Mouse (Mus musculus): ENCODE measurements at regions not wholly inside any gene's neighbourhood (a gene's known extent, or its start where the extent isn't known, plus 50 kb on each side); places are given as distances from the start of the nearest gene placed in this dataset.

GRCm38 (mm10) chr13:46222031-46222430, 51.5 kb upstream of the Stmnd1 start:
- WGBS: 68% methylated on average over 7 of the region's 7 CpGs
- Histone ChIP-seq H3K4me3 (replicated peaks) (no peak overlapping the region), H3K36me3 (no peaks in the 10 kb centered on the region), H3K4me2 (no peak overlapping the region), H3K9ac (replicated peaks) (no peak overlapping the region), H3K4me1 (peaks cover 28% of the 10 kb centered on the region), H3K9me3 (replicated peaks) (no peaks in the 10 kb centered on the region), H3K27ac (replicated peaks) (no peak overlapping the region), H3K27me3 (replicated peaks) (no peaks in the 10 kb centered on the region)
- ATAC-seq (ENCODE audit: low FRiP score): no peak

DNA sequence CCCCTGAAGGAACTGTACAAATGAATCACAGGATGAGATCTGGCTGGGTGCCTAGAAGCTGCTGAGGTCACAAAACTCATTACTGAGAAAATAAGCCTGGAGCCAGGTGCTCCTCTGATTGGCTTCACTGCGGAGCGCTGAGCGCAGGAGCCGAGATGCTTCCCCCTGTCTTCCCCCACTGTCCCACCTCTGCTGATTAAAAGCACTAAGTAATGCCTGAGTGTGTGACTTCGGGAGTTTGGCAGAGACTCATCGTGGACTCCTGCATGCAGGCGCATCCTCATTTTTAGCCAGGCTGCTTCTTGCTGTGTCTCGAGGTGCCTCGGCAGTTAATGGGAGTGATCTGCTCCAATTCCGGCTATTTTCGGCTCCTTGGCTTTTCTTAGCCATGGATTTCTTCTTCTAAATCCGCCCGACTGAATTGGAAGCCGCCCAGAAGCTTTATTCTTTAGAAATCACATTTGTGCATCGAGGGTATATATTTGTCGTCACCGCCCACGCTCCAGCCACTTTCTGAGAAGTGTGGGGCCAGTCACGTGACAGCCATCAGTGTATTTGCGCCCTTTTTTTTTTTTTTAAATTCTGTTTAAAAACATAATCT, 55.3 kb upstream of the Stmnd1 start:
- peak; percentile 71 for ATAC-seq (ENCODE audit: low FRiP score)
- Histone ChIP-seq H3K27ac (replicated peaks) (peak overlapping the region; percentile 34; the same call in 1 of the 2 replicates), H3K9me3 (replicated peaks) (no peaks in the 10 kb centered on the region), H3K9ac (replicated peaks) (no peak overlapping the region), H3K27me3 (replicated peaks) (no peaks in the 10 kb centered on the region), H3K36me3 (no peaks in the 10 kb centered on the region), H3K4me2 (peak overlapping the region; percentile 48), H3K4me1 (peaks cover 29% of the 10 kb centered on the region), H3K4me3 (replicated peaks) (peak overlapping the region; percentile 8)
- WGBS: 46% methylated on average over 20 of the region's 20 CpGs

DNA sequence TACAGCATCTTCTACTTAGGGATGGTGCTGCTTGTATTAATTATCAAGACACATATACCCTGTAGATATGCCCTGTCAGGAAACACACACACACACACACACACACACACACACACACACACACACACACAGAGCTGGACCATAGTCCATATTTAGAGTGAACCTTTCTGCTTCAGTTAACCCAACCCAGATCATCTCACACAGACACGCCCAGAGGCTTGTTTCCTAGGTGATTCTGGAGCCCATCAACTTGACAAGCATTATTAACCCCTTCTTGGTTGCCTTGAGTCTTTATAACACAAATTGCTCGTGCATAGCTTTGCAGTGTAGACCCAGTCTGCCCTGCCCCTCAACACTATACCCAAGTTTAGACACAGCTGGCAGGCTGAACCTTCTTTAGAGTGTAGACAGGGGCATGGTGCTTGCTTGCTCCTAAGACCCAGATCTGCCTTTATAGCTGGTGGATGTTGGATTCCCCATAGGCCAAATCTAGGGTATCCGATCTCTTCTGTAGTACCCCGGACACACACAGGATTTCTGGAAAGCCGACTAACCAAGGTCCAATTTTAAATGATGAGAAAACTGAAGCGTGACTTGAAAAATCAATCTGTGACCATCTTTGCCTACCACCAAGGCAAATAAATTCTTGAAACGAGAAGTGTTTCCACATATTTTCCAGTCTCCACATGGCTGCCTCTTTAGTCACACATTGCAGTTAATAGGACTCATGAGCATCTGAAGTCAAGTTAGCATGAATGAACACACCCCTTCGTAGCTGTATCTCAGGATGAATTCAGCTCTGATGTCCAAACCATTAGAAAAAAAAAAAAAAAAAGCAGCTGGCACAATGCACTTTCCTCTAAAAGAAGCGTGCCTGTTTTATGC, 56.3 kb upstream of the Stmnd1 start:
- 51% methylated on average over 9 of the region's 9 CpGs for WGBS
- H3K9me3 ChIP-seq (replicated peaks): no peaks in the 10 kb centered on the region
- H3K4me2 ChIP-seq: peak overlapping the region; percentile 48
- no peaks in the 10 kb centered on the region for H3K36me3 ChIP-seq
- H3K4me3 ChIP-seq (replicated peaks): peak overlapping the region; percentile 8; the same call in 1 of the 2 replicates
- no peak overlapping the region for H3K9ac ChIP-seq (replicated peaks)
- no peak overlapping the region for H3K27ac ChIP-seq (replicated peaks)
- H3K4me1 ChIP-seq: peaks cover 28% of the 10 kb centered on the region
- no peaks in the 10 kb centered on the region for H3K27me3 ChIP-seq (replicated peaks)
- ATAC-seq (ENCODE audit: low FRiP score): no peak

DNA sequence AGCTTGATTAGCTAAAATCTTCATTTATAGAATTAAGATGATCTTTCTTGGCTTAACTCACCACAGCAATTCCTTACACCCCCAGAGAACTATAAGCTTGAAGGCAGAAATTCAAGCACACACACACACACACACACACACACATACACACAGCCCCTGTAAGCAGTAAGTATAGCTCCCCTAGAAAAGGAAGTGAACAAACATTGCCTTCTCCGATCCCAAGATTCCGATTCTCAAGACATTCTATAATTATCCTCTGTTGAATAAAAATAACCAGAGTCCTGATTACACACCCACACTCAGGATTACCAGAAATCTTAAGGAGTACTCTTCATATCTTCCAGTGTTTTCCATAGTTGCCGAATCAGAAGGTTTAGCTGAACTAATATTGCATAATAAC, 70.0 kb upstream of the Stmnd1 start:
- 91% methylated on average over 3 of the region's 3 CpGs for WGBS
- H3K9ac ChIP-seq (replicated peaks): no peak overlapping the region
- H3K9me3 ChIP-seq (replicated peaks): no peaks in the 10 kb centered on the region
- no peak overlapping the region for H3K4me3 ChIP-seq (replicated peaks)
- H3K4me1 ChIP-seq: no peaks in the 10 kb centered on the region
- H3K27ac ChIP-seq (replicated peaks): no peak overlapping the region
- no peak overlapping the region for H3K4me2 ChIP-seq
- H3K27me3 ChIP-seq (replicated peaks): no peaks in the 10 kb centered on the region
- H3K36me3 ChIP-seq: no peaks in the 10 kb centered on the region
- no peak for ATAC-seq (ENCODE audit: low FRiP score)

DNA sequence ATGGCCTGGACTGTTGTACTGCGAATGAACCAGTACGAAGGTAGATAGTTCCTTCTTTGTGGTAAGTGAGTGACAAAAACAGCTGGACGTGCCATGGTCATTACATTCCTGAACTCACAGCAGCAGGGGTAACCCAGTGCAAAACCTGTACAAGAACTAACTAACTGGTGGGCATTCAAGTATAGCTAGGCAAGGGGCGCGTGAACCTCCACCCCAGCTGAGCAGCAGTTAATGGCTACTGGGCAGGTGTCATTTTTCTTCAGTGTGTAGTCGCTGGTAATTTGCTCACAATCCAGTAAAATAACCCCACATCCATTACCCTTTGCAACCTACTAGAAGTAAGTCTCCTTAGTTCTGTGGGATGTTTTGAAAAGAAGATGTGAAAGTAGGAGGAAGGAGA, 70.9 kb upstream of the Stmnd1 start:
- Histone ChIP-seq H3K9ac (replicated peaks) (no peak overlapping the region), H3K9me3 (replicated peaks) (no peaks in the 10 kb centered on the region), H3K27ac (replicated peaks) (no peak overlapping the region), H3K4me2 (no peak overlapping the region), H3K4me1 (no peaks in the 10 kb centered on the region), H3K4me3 (replicated peaks) (no peak overlapping the region), H3K27me3 (replicated peaks) (no peaks in the 10 kb centered on the region), H3K36me3 (no peaks in the 10 kb centered on the region)
- WGBS: 86% methylated on average over 6 of the region's 6 CpGs
- no peak for ATAC-seq (ENCODE audit: low FRiP score)

DNA sequence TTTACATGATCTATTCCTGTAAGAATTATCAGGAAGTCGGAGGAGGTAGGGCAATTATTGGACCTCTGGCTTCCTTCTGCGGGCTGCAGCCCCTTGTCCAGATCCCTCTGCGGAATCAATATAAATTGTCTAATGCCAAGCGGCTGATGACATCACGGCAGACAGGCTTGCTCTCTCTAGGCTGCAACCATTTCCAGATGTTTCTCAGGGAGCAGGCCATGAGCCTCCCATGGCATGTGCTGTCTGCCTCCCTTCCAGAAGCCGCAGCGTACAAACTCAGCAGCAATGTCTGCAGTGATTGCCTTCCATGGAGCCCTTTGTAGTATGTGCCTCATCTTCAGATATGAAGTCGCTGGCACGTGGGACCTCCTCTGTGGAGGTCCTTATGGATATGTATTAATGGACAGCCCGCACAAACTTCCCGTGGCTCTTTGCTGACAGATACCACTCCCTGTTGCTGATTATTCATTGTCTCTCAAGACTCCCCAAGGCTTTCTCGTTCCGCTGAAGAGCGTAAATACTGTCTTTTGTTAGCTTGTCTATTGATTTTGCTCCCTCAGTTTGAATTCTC, 72.4 kb upstream of the Stmnd1 start:
- Histone ChIP-seq H3K9ac (replicated peaks) (no peak overlapping the region), H3K27me3 (replicated peaks) (no peaks in the 10 kb centered on the region), H3K9me3 (replicated peaks) (no peaks in the 10 kb centered on the region), H3K4me3 (replicated peaks) (no peak overlapping the region), H3K4me1 (no peaks in the 10 kb centered on the region), H3K27ac (replicated peaks) (no peak overlapping the region), H3K4me2 (no peak overlapping the region), H3K36me3 (no peaks in the 10 kb centered on the region)
- ATAC-seq (ENCODE audit: low FRiP score): no peak
- WGBS: 63% methylated on average over 14 of the region's 14 CpGs

GRCm38 (mm10) chr13:46193131-46193530, 80.4 kb upstream of the Stmnd1 start:
- Histone ChIP-seq H3K9ac (replicated peaks) (no peak overlapping the region), H3K4me2 (no peak overlapping the region), H3K27me3 (replicated peaks) (no peaks in the 10 kb centered on the region), H3K9me3 (replicated peaks) (no peaks in the 10 kb centered on the region), H3K4me1 (peaks cover 10% of the 10 kb centered on the region), H3K27ac (replicated peaks) (no peak overlapping the region), H3K4me3 (replicated peaks) (no peak overlapping the region), H3K36me3 (no peaks in the 10 kb centered on the region)
- 94% methylated on average over 1 of the region's 1 CpGs for WGBS
- no peak for ATAC-seq (ENCODE audit: low FRiP score)

DNA sequence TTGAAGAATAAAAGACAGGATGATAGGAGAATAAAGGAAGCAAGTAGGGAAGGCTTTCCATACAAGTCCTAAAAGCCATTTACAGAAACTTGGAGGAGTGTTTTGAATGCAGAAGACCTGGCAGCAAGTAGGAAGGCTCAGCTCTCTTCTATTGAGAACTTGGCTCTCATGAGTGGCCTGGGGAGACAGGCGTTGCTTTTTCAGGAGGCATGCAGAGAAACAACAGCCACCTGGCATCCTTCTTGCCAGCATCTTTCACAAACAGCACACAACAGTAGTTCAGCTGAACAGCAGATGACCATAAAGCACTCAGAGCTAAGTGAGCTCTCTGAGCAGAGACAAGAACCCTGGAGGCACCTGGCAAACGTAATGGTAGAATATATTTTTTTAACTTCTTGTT, 83.8 kb upstream of the Stmnd1 start:
- 66% methylated on average over 2 of the region's 2 CpGs for WGBS
- Histone ChIP-seq H3K4me2 (no peak overlapping the region), H3K4me1 (peaks cover 10% of the 10 kb centered on the region), H3K9me3 (replicated peaks) (no peaks in the 10 kb centered on the region), H3K27me3 (replicated peaks) (no peaks in the 10 kb centered on the region), H3K9ac (replicated peaks) (no peak overlapping the region), H3K36me3 (no peaks in the 10 kb centered on the region), H3K27ac (replicated peaks) (no peak overlapping the region), H3K4me3 (replicated peaks) (no peak overlapping the region)
- no peak for ATAC-seq (ENCODE audit: low FRiP score)

GRCm38 (mm10) chr13:46182851-46183250, 90.7 kb upstream of the Stmnd1 start:
- no peaks in the 10 kb centered on the region for H3K9me3 ChIP-seq (replicated peaks)
- no peak for ATAC-seq (ENCODE audit: low FRiP score)
- H3K4me2 ChIP-seq: no peak overlapping the region

GRCm38 (mm10) chr13:46180606-46181133, 92.9 kb upstream of the Stmnd1 start:
- WGBS: 4% methylated on average over 12 of the region's 12 CpGs
- Histone ChIP-seq H3K4me1 (peaks cover 15% of the 10 kb centered on the region), H3K4me3 (replicated peaks) (no peak overlapping the region), H3K9me3 (replicated peaks) (no peaks in the 10 kb centered on the region), H3K9ac (replicated peaks) (no peak overlapping the region; the same call in 1 of the 2 replicates), H3K4me2 (peak overlapping the region; percentile 38), H3K27ac (replicated peaks) (peak overlapping the region; percentile 33; the same call in 1 of the 2 replicates), H3K36me3 (no peaks in the 10 kb centered on the region), H3K27me3 (replicated peaks) (no peaks in the 10 kb centered on the region)
- no peak for ATAC-seq (ENCODE audit: low FRiP score)

More at GRCm38 (mm10) chr13:46182851-46183250, 90.7 kb upstream of the Stmnd1 start:
- Histone ChIP-seq H3K27me3 (replicated peaks) (no peaks in the 10 kb centered on the region), H3K4me3 (replicated peaks) (no peak overlapping the region), H3K27ac (replicated peaks) (no peak overlapping the region), H3K9ac (replicated peaks) (no peak overlapping the region), H3K4me1 (peaks cover 15% of the 10 kb centered on the region), H3K36me3 (no peaks in the 10 kb centered on the region)
- 74% methylated on average over 8 of the region's 8 CpGs for WGBS

GRCm38 (mm10) chr13:46179916-46180315, 93.6 kb upstream of the Stmnd1 start:
- H3K36me3 ChIP-seq: no peaks in the 10 kb centered on the region
- no peak overlapping the region for H3K4me2 ChIP-seq
- ATAC-seq (ENCODE audit: low FRiP score): no peak
- no peaks in the 10 kb centered on the region for H3K9me3 ChIP-seq (replicated peaks)
- H3K9ac ChIP-seq (replicated peaks): no peak overlapping the region
- H3K27me3 ChIP-seq (replicated peaks): no peaks in the 10 kb centered on the region
- no peak overlapping the region for H3K4me3 ChIP-seq (replicated peaks)
- peaks cover 15% of the 10 kb centered on the region for H3K4me1 ChIP-seq
- WGBS: 87% methylated on average over 3 of the region's 3 CpGs
- H3K27ac ChIP-seq (replicated peaks): no peak overlapping the region
